Mouse (Mus musculus) heart, embryonic 10.5 days (tissue): Measurements from ENCODE around the gene Ncbp1. TPM values are rescaled to one million over a fixed set of nuclear protein-coding genes. Genes with fewer than 3 reads are reported as not detected.
A peak's percentile ranks its signal among the peaks of the same experiment; 100 is the strongest.

Source experiments
- DNase-seq: peaks from one replicate; pipeline ENCODE4 v3.0.0-alpha.2; 2017; ENCODE audit warnings: low spot score
- H3K27ac ChIP-seq: fragments of 300-500 bp; sonication (generic); 2 replicates; pipeline ENCODE4 v1.5.1; 2016; ENCODE audit warnings: mild to moderate bottlenecking
- H3K27me3 ChIP-seq: fragments of 300-500 bp; sonication (generic); 2 replicates; pipeline ENCODE4 v1.6.1; 2016; ENCODE audit warnings: mild to moderate bottlenecking; ENCODE audit not compliant: poor library complexity, insufficient read depth, severe bottlenecking
- H3K36me3 ChIP-seq: fragments of 300-500 bp; sonication (generic); 2 replicates; pipeline ENCODE4 v1.6.1; 2016; ENCODE audit warnings: mild to moderate bottlenecking, moderate library complexity
- H3K4me1 ChIP-seq: fragments of 300-500 bp; sonication (generic); 2 replicates; pipeline ENCODE4 v1.6.1; 2016; ENCODE audit warnings: mild to moderate bottlenecking
- H3K4me3 ChIP-seq: fragments of 300-500 bp; sonication (generic); 2 replicates; pipeline ENCODE4 v1.5.1; 2016; ENCODE audit warnings: mild to moderate bottlenecking, moderate library complexity
- H3K9me3 ChIP-seq: fragments of 300-500 bp; sonication (generic); 2 replicates; pipeline ENCODE4 v1.6.1; 2016; ENCODE audit warnings: mild to moderate bottlenecking, moderate library complexity
- WGBS: fragments of 180-500 bp; shearing (Covaris S2); methylation state at CpG from one replicate; pipeline ENCODE4 v1.1.7; 2016; 5-methylcytosine and 5-hydroxymethylcytosine counted together
- polyA plus RNA-seq: library from polyadenylated mRNA; unstranded; fragments of >200 nt; fragmentation: Nextera tagmentation; extraction: Ambion mirVana; gene quantifications from 2 replicates; pipeline ENCODE4 v1.2.1, GENCODE M21; 2016

Ncbp1 gene
- polyA plus RNA-seq: 67.1 and 83.5 TPM in 2 replicates

- Histone ChIP-seq H3K27ac (peak within 1 kb of the TSS; percentile 97), H3K36me3 (peaks cover 20% of the 10 kb centered on the region), H3K4me3 (peak within 1 kb of the TSS; percentile 82), H3K27me3 (no peaks in the 10 kb centered on the region), H3K9me3 (no peaks in the 10 kb centered on the region), H3K4me1 (peaks cover 22% of the 10 kb centered on the region)
- under 1% methylated on average over 89 of the region's 90 CpGs for WGBS
- peak; percentile 96 for DNase-seq
Observed at GRCm38 (mm10) chr4:46138287-46139222, at the start of gene Ncbp1, which contains the start of gene Tstd2. TSS of gene Ncbp1 (plus strand) at chr4:46138613. TSS of gene Tstd2 (minus strand) at chr4:46138694.

- no peak overlapping the region for H3K27ac ChIP-seq
- H3K27me3 ChIP-seq: no peaks in the 10 kb centered on the region
- DNase-seq: no peak
- WGBS: 94% methylated on average over 14 of the region's 14 CpGs
- peaks cover 90% of the 10 kb centered on the region for H3K36me3 ChIP-seq
- peaks cover 33% of the 10 kb centered on the region for H3K4me1 ChIP-seq
- no peak overlapping the region for H3K4me3 ChIP-seq
- no peaks in the 10 kb centered on the region for H3K9me3 ChIP-seq
Observed at GRCm38 (mm10) chr4:46089524-46090125, 48.8 kb upstream of the Ncbp1 start.

DNA sequence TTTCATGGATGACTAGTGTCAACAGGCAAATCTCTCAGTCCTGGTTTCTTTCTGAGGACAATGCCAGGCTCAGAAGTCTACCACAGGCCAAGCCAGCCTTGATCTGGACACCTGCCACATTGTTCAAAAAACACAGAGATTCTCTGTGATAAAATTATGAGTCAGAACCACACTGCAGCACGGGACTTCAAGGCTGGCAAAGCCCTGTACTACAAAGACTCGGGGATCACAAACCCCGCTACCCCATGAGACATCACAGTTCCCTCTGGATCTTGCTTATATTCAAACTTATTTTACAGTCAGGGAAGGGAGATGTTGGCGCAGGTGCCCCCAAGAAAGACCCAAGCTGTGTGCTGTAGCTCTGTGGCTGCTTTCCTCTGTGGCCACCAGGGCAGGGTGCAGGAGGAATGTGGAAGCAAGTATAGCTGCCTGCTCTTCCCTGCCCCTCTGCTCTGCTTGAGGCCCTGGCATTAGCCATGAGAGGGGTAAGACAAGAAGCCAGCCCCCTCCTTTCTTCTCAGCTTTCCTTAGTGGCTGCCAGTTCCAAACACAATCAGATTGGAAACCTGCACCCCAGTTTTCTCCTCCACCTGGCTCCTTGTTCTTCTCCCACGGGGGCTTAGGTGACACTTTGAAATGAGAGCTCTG is 45.9 kb upstream of the Ncbp1 start:
- DNase-seq: no peak
- Histone ChIP-seq H3K36me3 (peaks cover 97% of the 10 kb centered on the region), H3K27ac (no peak overlapping the region), H3K4me1 (peaks cover 9% of the 10 kb centered on the region), H3K27me3 (no peaks in the 10 kb centered on the region), H3K9me3 (no peaks in the 10 kb centered on the region), H3K4me3 (no peak overlapping the region)
- 87% methylated on average over 5 of the region's 5 CpGs for WGBS

GRCm38 (mm10) chr4:46094916-46095825 is 43.2 kb upstream of the Ncbp1 start:
- Histone ChIP-seq H3K27ac (0 out of 2 replicates have a peak overlapping the region, but pooled peaks have one; percentile 32), H3K27me3 (no peaks in the 10 kb centered on the region), H3K4me1 (peaks cover 20% of the 10 kb centered on the region), H3K4me3 (no peak overlapping the region), H3K36me3 (peaks cover 99% of the 10 kb centered on the region), H3K9me3 (no peaks in the 10 kb centered on the region)
- DNase-seq: no peak
- WGBS: 66% methylated on average over 15 of the region's 15 CpGs

DNA sequence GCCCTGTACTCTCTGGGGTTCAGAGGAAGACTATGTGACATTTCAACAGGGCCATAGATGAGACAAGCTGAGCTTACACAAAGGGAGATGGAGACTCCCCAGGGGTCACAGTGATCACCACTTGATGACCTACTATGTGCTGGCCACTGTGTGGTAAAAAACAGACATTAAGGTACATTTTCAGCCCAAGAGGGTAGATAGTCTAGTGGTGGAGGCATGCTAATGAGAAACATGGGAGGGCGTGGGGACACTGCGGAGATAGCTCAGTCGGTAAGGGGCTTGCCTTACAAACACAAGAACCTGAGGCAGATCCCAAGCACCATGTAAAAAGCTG is 42.6 kb upstream of the Ncbp1 start:
- DNase-seq: no peak
- 84% methylated on average over 3 of the region's 3 CpGs for WGBS
- Histone ChIP-seq H3K27ac (no peak overlapping the region), H3K4me1 (peaks cover 25% of the 10 kb centered on the region), H3K36me3 (peaks cover 99% of the 10 kb centered on the region), H3K9me3 (no peaks in the 10 kb centered on the region), H3K4me3 (no peak overlapping the region), H3K27me3 (no peaks in the 10 kb centered on the region)

DNA sequence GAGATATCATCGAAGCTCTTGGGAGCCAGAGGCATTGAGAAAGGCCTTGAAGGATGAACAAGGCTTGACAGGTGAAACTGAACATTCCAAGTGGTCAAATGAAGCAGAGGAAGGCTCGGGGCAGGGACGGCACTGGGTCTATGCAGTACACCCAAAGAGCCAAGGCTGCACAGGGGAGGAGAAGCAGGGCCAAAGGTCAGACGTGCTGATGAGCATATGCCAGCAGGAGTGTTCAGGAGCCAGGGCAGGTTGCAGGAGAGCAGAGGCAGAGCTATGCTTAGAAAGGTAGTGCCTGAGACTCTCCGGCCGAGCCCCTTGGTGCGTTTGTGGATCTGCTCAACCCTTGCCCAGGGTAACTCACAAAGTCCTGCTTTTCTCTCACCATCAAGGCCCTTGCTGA is 41.9 kb upstream of the Ncbp1 start:
- 84% methylated on average over 7 of the region's 7 CpGs for WGBS
- H3K27me3 ChIP-seq: no peaks in the 10 kb centered on the region
- peaks cover 32% of the 10 kb centered on the region for H3K4me1 ChIP-seq
- no peaks in the 10 kb centered on the region for H3K9me3 ChIP-seq
- H3K4me3 ChIP-seq: no peak overlapping the region
- no peak overlapping the region for H3K27ac ChIP-seq
- no peak for DNase-seq
- peaks cover 99% of the 10 kb centered on the region for H3K36me3 ChIP-seq

- Histone ChIP-seq H3K4me3 (no peak overlapping the region), H3K27me3 (no peaks in the 10 kb centered on the region), H3K9me3 (no peaks in the 10 kb centered on the region), H3K36me3 (peaks cover 97% of the 10 kb centered on the region), H3K4me1 (peaks cover 38% of the 10 kb centered on the region), H3K27ac (no peak overlapping the region)
- no peak for DNase-seq
- WGBS: 86% methylated on average over 2 of the region's 2 CpGs
Observed at GRCm38 (mm10) chr4:46097591-46097990, 40.8 kb upstream of the Ncbp1 start.

DNA sequence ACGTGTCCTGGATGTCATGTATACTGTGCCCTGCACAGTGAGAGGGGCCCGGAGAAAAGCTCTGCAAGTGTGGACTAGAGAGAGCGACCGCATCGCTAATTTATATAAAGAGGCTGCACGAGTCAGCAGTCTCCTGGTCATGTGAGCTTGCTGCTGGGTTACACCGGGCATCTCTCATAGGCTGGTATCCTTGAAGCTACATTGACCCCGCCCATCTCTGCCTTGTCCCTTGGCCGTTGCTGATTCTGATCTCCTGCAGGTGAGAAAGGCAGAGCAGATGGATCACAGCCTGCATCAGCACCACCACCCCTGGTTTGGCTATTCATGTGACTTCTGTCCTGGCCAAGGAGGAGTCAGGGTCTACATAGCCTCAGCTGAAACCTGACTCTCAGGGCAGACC is 39.3 kb upstream of the Ncbp1 start:
- DNase-seq: no peak
- Histone ChIP-seq H3K27ac (no peak overlapping the region), H3K4me1 (peaks cover 43% of the 10 kb centered on the region), H3K36me3 (peaks cover 95% of the 10 kb centered on the region), H3K27me3 (no peaks in the 10 kb centered on the region), H3K4me3 (no peak overlapping the region), H3K9me3 (no peaks in the 10 kb centered on the region)
- WGBS: 76% methylated on average over 9 of the region's 9 CpGs

GRCm38 (mm10) chr4:46100539-46100938 is 37.9 kb upstream of the Ncbp1 start:
- no peak for DNase-seq
- no peaks in the 10 kb centered on the region for H3K27me3 ChIP-seq
- peak overlapping the region; percentile 82 for H3K27ac ChIP-seq
- WGBS: 27% methylated on average over 7 of the region's 7 CpGs
- peak overlapping the region; percentile 6; the same call in 1 of the 2 replicates for H3K4me3 ChIP-seq
- H3K36me3 ChIP-seq: peaks cover 92% of the 10 kb centered on the region
- H3K9me3 ChIP-seq: no peaks in the 10 kb centered on the region
- H3K4me1 ChIP-seq: peaks cover 43% of the 10 kb centered on the region

GRCm38 (mm10) chr4:46101211-46101711 is 37.2 kb upstream of the Ncbp1 start:
- 13% methylated on average over 14 of the region's 14 CpGs for WGBS
- H3K27ac ChIP-seq: peak overlapping the region; percentile 82
- H3K36me3 ChIP-seq: peaks cover 91% of the 10 kb centered on the region
- no peaks in the 10 kb centered on the region for H3K27me3 ChIP-seq
- no peak for DNase-seq
- H3K4me3 ChIP-seq: no peak overlapping the region; the same call in 1 of the 2 replicates
- H3K4me1 ChIP-seq: peaks cover 43% of the 10 kb centered on the region
- H3K9me3 ChIP-seq: no peaks in the 10 kb centered on the region

GRCm38 (mm10) chr4:46102078-46102769 is 36.2 kb upstream of the Ncbp1 start:
- H3K27ac ChIP-seq: no peak overlapping the region

More at GRCm38 (mm10) chr4:46102078-46102769, 36.2 kb upstream of the Ncbp1 start:
- Histone ChIP-seq H3K27me3 (no peaks in the 10 kb centered on the region), H3K9me3 (no peaks in the 10 kb centered on the region), H3K36me3 (peaks cover 91% of the 10 kb centered on the region), H3K4me3 (no peak overlapping the region), H3K4me1 (peaks cover 43% of the 10 kb centered on the region)
- DNase-seq: no peak
- 77% methylated on average over 10 of the region's 10 CpGs for WGBS
